Mouse (Mus musculus) embryonic fibroblast, embryonic 13.5 days (primary cell): ENCODE data around the gene Hist1h2bh.

Experiments
- CTCF ChIP-seq: IDR thresholded peaks from 2 replicates; pipeline ENCODE4 v1.5.1; 2011; ENCODE audit warnings: mild to moderate bottlenecking, control low read depth, low read length, moderate library complexity, borderline replicate concordance; ENCODE audit not compliant: insufficient read depth
- POLR2A ChIP-seq: IDR thresholded peaks from 2 replicates; pipeline ENCODE4 v1.6.1; 2011; ENCODE audit warnings: low read depth, mild to moderate bottlenecking, control low read depth, low read length, moderate library complexity

DNA sequence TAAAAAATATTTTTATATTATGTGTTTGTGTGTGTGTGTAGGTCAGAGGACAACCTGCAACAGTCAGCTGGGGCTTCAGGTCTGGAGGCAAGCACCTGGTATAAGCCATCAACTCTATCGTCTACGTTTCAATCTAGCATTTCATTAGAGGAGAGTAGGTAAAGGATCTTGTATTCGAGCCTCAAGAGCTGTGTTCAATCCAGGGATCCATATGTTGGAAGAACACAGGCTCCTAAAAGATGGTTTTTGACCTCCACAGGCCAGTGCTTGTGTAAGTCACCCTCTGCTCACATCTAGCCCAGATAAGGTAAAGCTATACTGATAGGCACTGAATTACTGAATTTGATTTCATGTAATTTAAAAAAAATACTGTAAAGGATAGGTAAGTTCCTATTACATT, 13.7 kb upstream of the Hist1h2bh start:
- TF ChIP-seq POLR2A: no peak
- no peak for TF ChIP-seq CTCF
